ENCODE assay signal across 8 mouse cellular contexts in genomic region chr7:121899311-121899710, GRCm38 (mm10). TPM values are rescaled to one million over a fixed set of nuclear protein-coding genes. Genes with fewer than 3 reads are reported as not detected.
A peak's percentile ranks its signal among the peaks of the same experiment; 100 is the strongest.
DNase-seq lines count a peak whose midpoint lies in the region; ATAC-seq and TF ChIP-seq lines count a peak whose summit lies in the region.

No protein-coding gene starts in this region.

- H3K36me3 ChIP-seq in embryonic facial prominence, embryonic 15.5 days = no peaks in the 10 kb centered on the region
- H3K36me3 ChIP-seq in hindbrain, embryonic 13.5 days = no peaks in the 10 kb centered on the region
- no peaks in the 10 kb centered on the region for H3K36me3 ChIP-seq in liver, postnatal 0 days (replicated peaks; ENCODE audit: insufficient read depth, low read length)
- H3K36me3 ChIP-seq in neural tube, embryonic 13.5 days = no peaks in the 10 kb centered on the region

- TF ChIP-seq CTCF in brain, embryonic 14.5 days (IDR thresholded peaks at IDR 0.05; ENCODE audit: borderline replicate concordance, extremely low read depth, insufficient read depth, insufficient read length) = peak; percentile 72
- TF ChIP-seq CTCF in liver, postnatal 0 days (IDR thresholded peaks at IDR 0.05; ENCODE audit: low read depth) = peak; percentile 64

- peaks cover 10% of the 10 kb centered on the region for H3K4me1 ChIP-seq in embryonic facial prominence, embryonic 15.5 days
- H3K4me1 ChIP-seq in hindbrain, embryonic 13.5 days (replicated peaks) = peaks cover 8% of the 10 kb centered on the region; the same call in 1 of the 2 replicates
- H3K4me1 ChIP-seq in liver, postnatal 0 days (ENCODE audit: insufficient read depth) = no peaks in the 10 kb centered on the region
- H3K4me1 ChIP-seq in neural tube, embryonic 13.5 days (replicated peaks) = no peaks in the 10 kb centered on the region; the same call in 1 of the 2 replicates

- no peak overlapping the region for H3K27ac ChIP-seq in embryonic facial prominence, embryonic 15.5 days (replicated peaks)
- H3K27ac ChIP-seq in hindbrain, embryonic 13.5 days = no peak overlapping the region
- no peak overlapping the region for H3K27ac ChIP-seq in liver, postnatal 0 days (ENCODE audit: low read depth)
- H3K27ac ChIP-seq in neural tube, embryonic 13.5 days (replicated peaks) = no peak overlapping the region

- intact Hi-C loops in left cerebral cortex, postnatal 4 days (cut with DNase I) = no loop called here
- intact Hi-C loops in left cerebral cortex, postnatal 36 days (cut with DNase I) = no loop called here

- H3K4me3 ChIP-seq in embryonic facial prominence, embryonic 15.5 days (replicated peaks) = no peak overlapping the region
- no peak overlapping the region for H3K4me3 ChIP-seq in hindbrain, embryonic 13.5 days
- H3K4me3 ChIP-seq in liver, postnatal 0 days (ENCODE audit: low read depth, low read length) = no peak overlapping the region
- H3K4me3 ChIP-seq in neural tube, embryonic 13.5 days = 0 out of 2 replicates have a peak overlapping the region, but pooled peaks have one; percentile 2

- peak overlapping the region; percentile 19 for H3K4me2 ChIP-seq in embryonic facial prominence, embryonic 15.5 days (replicated peaks)
- peak overlapping the region; percentile 30 for H3K4me2 ChIP-seq in hindbrain, embryonic 13.5 days
- H3K4me2 ChIP-seq in liver, postnatal 0 days (ENCODE audit: low read depth, low read length) = no peak overlapping the region
- peak overlapping the region; percentile 38 for H3K4me2 ChIP-seq in neural tube, embryonic 13.5 days

- no peaks in the 10 kb centered on the region for H3K9me3 ChIP-seq in embryonic facial prominence, embryonic 15.5 days (replicated peaks)
- no peaks in the 10 kb centered on the region for H3K9me3 ChIP-seq in hindbrain, embryonic 13.5 days
- no peaks in the 10 kb centered on the region for H3K9me3 ChIP-seq in liver, postnatal 0 days (ENCODE audit: low read length)
- no peaks in the 10 kb centered on the region for H3K9me3 ChIP-seq in neural tube, embryonic 13.5 days

- no peak for TF ChIP-seq EP300 in liver, postnatal 0 days (IDR thresholded peaks at IDR 0.05; ENCODE audit: low read depth)

- no peaks in the 10 kb centered on the region for H3K27me3 ChIP-seq in embryonic facial prominence, embryonic 15.5 days
- peaks cover 15% of the 10 kb centered on the region for H3K27me3 ChIP-seq in hindbrain, embryonic 13.5 days
- peaks cover 4% of the 10 kb centered on the region; the same call in 1 of the 2 replicates for H3K27me3 ChIP-seq in liver, postnatal 0 days (ENCODE audit: insufficient read depth, low read length)
- H3K27me3 ChIP-seq in neural tube, embryonic 13.5 days = peaks cover 6% of the 10 kb centered on the region; the same call in 1 of the 2 replicates

- WGBS in embryonic facial prominence, embryonic 15.5 days = 11% methylated on average over 14 of the region's 14 CpGs
- WGBS in hindbrain, embryonic 13.5 days = 8% methylated on average over 14 of the region's 14 CpGs
- WGBS in liver, postnatal 0 days (ENCODE audit: insufficient replicate concordance) = 8% methylated on average over 14 of the region's 14 CpGs
- WGBS in neural tube, embryonic 13.5 days = 6% methylated on average over 14 of the region's 14 CpGs

- ATAC-seq in embryonic facial prominence, embryonic 15.5 days (ENCODE audit: insufficient number of reproducible peaks, low FRiP score, low TSS enrichment, low read depth) = no peak
- no peak for ATAC-seq in hindbrain, embryonic 13.5 days (ENCODE audit: low FRiP score)
- ATAC-seq in liver, postnatal 0 days = no peak
- no peak for ATAC-seq in neural tube, embryonic 13.5 days (ENCODE audit: low read depth)

- no peak overlapping the region for H3K9ac ChIP-seq in embryonic facial prominence, embryonic 15.5 days
- H3K9ac ChIP-seq in hindbrain, embryonic 13.5 days = no peak overlapping the region
- H3K9ac ChIP-seq in liver, postnatal 0 days (replicated peaks) = no peak overlapping the region
- H3K9ac ChIP-seq in neural tube, embryonic 13.5 days = no peak overlapping the region

- no peak for TF ChIP-seq POLR2A in brain, embryonic 14.5 days (IDR thresholded peaks at IDR 0.05; ENCODE audit: borderline replicate concordance, extremely low read depth, insufficient read depth, insufficient read length, poor library complexity, severe bottlenecking)

- DNase-seq in left cerebral cortex, postnatal 4 days = peak; percentile 63
- no peak for DNase-seq in left cerebral cortex, postnatal 36 days (ENCODE audit: low spot score in 2 of 2)
- DNase-seq in brain, embryonic 14.5 days (ENCODE audit: low read depth) = peak; percentile 56
- peak; percentile 41 for DNase-seq in liver, postnatal 0 days
- DNase-seq in layer of hippocampus, adult 11-12 months (ENCODE audit: low spot score) = no peak

RNA-seq across cellular contexts. Expression of gene Scnn1b, which starts 34.5 kb away (rescaled TPM):
- under 1 TPM in 1 of 2 experiments, not detected in 1; 0.22 TPM for total RNA-seq in left cerebral cortex, postnatal 4 days (2021)
- total RNA-seq in left cerebral cortex, postnatal 36 days (2021) = not detected
- 0.15 and 0.19 TPM in 2 replicates for polyA plus RNA-seq in brain, embryonic 14.5 days (2012; rRNA removed)
- polyA plus RNA-seq in embryonic facial prominence, embryonic 15.5 days (2015; fragmentation: Nextera tagmentation; extraction: Ambion mirVana) = 1.1 and 1.3 TPM in 2 replicates
- 0.17 TPM in 1 of 2 replicates, not detected in the other for polyA plus RNA-seq in hindbrain, embryonic 13.5 days (2015; fragmentation: Nextera tagmentation; extraction: Ambion mirVana)
- polyA plus RNA-seq in liver, postnatal 0 days (2015; fragmentation: Nextera tagmentation; extraction: Ambion mirVana) = 0.07 and 0.09 TPM in 2 replicates
- polyA plus RNA-seq in neural tube, embryonic 13.5 days (2015; fragmentation: Nextera tagmentation; extraction: Ambion mirVana) = not detected in 2 replicates

Comparison
In these comparisons a context has a peak if more than half of its experiments do, and no peak if none do; other contexts are left out.
1. DNase-seq: peak in left cerebral cortex, postnatal 4 days (single experiment), brain, embryonic 14.5 days (single experiment) and liver, postnatal 0 days (single experiment); none in left cerebral cortex, postnatal 36 days (0 of 2) and layer of hippocampus, adult 11-12 months (single experiment).